In genomic region chr15:82023965-82024635, GRCm38 (mm10) we compare ENCODE assay signal across 23 mouse cellular contexts. TPM values are rescaled to one million over a fixed set of nuclear protein-coding genes. Genes with fewer than 3 reads are reported as not detected.
"Had no signal": no experiment of that assay in that cellular context is flagged by ENCODE, and none has a peak within 500 bp of the region (broad histone marks: within the 10 kb centered on the region; RNA-seq: fewer than 3 reads in every experiment).

No protein-coding gene starts in this region.

- DNase-seq: kidney, adult 11 months; kidney, adult 9 months; kidney, postnatal 36 days; layer of hippocampus, adult 9-11 months; lung, embryonic 14.5 days; right cerebral cortex, adult 18-20 months; right cerebral cortex, postnatal 25 days had no signal

- H3K27ac ChIP-seq: hindbrain, postnatal 0 days; kidney, postnatal 0 days; limb, embryonic 10.5 days; liver, embryonic 15.5 days; macrophage; midbrain, embryonic 12.5 days had no signal

- H3K4me3 ChIP-seq: limb, embryonic 10.5 days; liver, embryonic 15.5 days; megakaryocyte, embryonic 14.5 days; midbrain, embryonic 12.5 days had no signal

- H3K27me3 ChIP-seq: liver, embryonic 15.5 days; megakaryocyte, embryonic 14.5 days; midbrain, embryonic 12.5 days had no signal

- H3K9ac ChIP-seq: liver, embryonic 15.5 days; lung, embryonic 14.5 days; midbrain, embryonic 12.5 days had no signal

- H3K4me1 ChIP-seq: limb, embryonic 10.5 days; midbrain, embryonic 12.5 days had no signal

- ATAC-seq: hindbrain, postnatal 0 days had no signal

RNA-seq across cellular contexts. Expression of gene 4930407I10Rik, which starts 34.9 kb away (rescaled TPM):
- total RNA-seq: hindbrain, postnatal 0 days; layer of hippocampus, adult 18-20 months; left cerebral cortex, adult 18-20 months; left cerebral cortex, postnatal 14 days; midbrain, postnatal 0 days had no signal
- polyA plus RNA-seq: hindbrain, postnatal 0 days; intestine, embryonic 14.5 days; kidney, postnatal 0 days; limb, embryonic 10.5 days; liver, embryonic 11.5 days; liver, embryonic 15.5 days; lung, embryonic 14.5 days; macrophage; midbrain, embryonic 12.5 days; midbrain, postnatal 0 days; neural tube, embryonic 14.5 days; small intestine, adult 2 months had no signal

RNA-seq across cellular contexts. Expression of gene 1700029P11Rik, which starts 43.8 kb away (rescaled TPM):
- total RNA-seq: hindbrain, postnatal 0 days; layer of hippocampus, adult 18-20 months; left cerebral cortex, adult 18-20 months; left cerebral cortex, postnatal 14 days; midbrain, postnatal 0 days had no signal
- polyA plus RNA-seq: hindbrain, postnatal 0 days; intestine, embryonic 14.5 days; kidney, postnatal 0 days; limb, embryonic 10.5 days; limb, embryonic 14.5 days; liver, embryonic 11.5 days; liver, embryonic 15.5 days; lung, embryonic 14.5 days; macrophage; midbrain, embryonic 12.5 days; midbrain, postnatal 0 days; neural tube, embryonic 14.5 days; small intestine, adult 2 months had no signal
